ENCODE assay signal across 9 mouse cellular contexts in the genomic region with DNA sequence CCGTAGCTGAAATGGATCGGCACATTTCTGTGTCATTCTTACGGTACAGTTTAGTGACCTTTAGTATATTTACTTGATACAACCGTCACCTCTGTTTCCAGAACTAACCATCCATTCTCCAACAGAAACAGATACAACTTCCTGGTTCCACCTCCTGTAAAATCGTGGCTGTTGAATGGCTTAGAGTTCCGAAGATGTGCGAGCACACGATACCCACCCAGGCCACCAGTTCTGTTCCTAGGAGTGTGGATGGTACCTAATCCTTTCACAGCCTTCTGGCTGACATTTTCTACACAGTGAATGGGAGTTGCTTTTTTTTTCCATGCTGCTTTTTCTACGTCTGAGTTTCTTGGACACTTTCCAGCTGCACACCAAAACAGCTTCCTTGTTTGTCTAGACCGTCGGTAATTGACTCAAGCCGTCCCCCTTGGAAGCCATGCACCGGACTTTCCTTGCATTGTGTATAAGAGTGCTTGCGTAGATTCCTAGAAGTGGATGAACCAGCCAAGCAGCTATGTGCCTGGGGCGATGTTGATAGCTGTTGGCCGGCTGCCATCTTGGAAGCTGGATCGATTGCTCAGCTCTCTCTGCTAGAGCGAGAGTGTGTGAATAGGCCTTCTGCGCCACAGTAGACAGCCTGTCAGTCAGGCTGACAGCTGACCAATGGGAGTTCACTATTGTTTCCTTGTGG. TPM values are rescaled to one million over a fixed set of nuclear protein-coding genes. Genes with fewer than 3 reads are reported as not detected.
A peak's percentile ranks its signal among the peaks of the same experiment; 100 is the strongest.
DNase-seq lines count a peak whose midpoint lies in the region; ATAC-seq and TF ChIP-seq lines count a peak whose summit lies in the region.
"Had no signal": no experiment of that assay in that cellular context is flagged by ENCODE, and none has a peak within 500 bp of the region (broad histone marks: within the 10 kb centered on the region; RNA-seq: fewer than 3 reads in every experiment).

No protein-coding gene starts in this region.

- H3ac ChIP-seq in myocyte (ENCODE audit: control insufficient read depth, insufficient read length), result peak overlapping the region; percentile 13

- peaks cover 30% of the 10 kb centered on the region for H3K4me1 ChIP-seq in heart, embryonic 13.5 days
- peaks cover 14% of the 10 kb centered on the region for H3K4me1 ChIP-seq in liver, embryonic 11.5 days (replicated peaks; ENCODE audit: control insufficient read depth, insufficient read depth, low read length)
- peaks cover 16% of the 10 kb centered on the region for H3K4me1 ChIP-seq in stomach, embryonic 14.5 days (ENCODE audit: control insufficient read depth, insufficient read depth, low read length)

- peak overlapping the region; percentile 82 for H3K4me3 ChIP-seq in heart, embryonic 13.5 days
- peak overlapping the region; percentile 58 for H3K4me3 ChIP-seq in liver, embryonic 11.5 days (ENCODE audit: low read depth, low read length)
- H3K4me3 ChIP-seq in myocyte, result peak overlapping the region; percentile 65
- peak overlapping the region; percentile 71 for H3K4me3 ChIP-seq in stomach, embryonic 14.5 days (ENCODE audit: low read depth, low read length)

- DNase-seq in CD4-positive helper T cell, adult 2 months (ENCODE audit: low read depth, low spot score), result peak; percentile 85
- peak; percentile 93 for DNase-seq in brain, adult 2 months (ENCODE audit: low read depth, low spot score)
- DNase-seq in kidney, postnatal 10 days, result peak; percentile 90
- DNase-seq in liver, embryonic 11.5 days (ENCODE audit: low spot score), result no peak

- H3K79me2 ChIP-seq in myocyte (ENCODE audit: control insufficient read depth, insufficient read depth), result peaks cover 16% of the 10 kb centered on the region

- peak; percentile 29 for TF ChIP-seq POLR2A in myocyte (IDR thresholded peaks at IDR 0.05; ENCODE audit: insufficient read length, low read depth)

- peak; percentile 72 for ATAC-seq in erythroid progenitor cell, adult 5-6 weeks (replicated peaks; ENCODE audit: low FRiP score, poor library complexity, severe bottlenecking)
- 0 out of 2 replicates have a peak, but pooled peaks have one; percentile 15 for ATAC-seq in heart, embryonic 13.5 days (ENCODE audit: extremely low read depth, insufficient number of reproducible peaks, low FRiP score, low TSS enrichment)
- no peak for ATAC-seq in liver, embryonic 11.5 days (replicated peaks; ENCODE audit: low FRiP score)
- peak; percentile 66 for ATAC-seq in stomach, embryonic 14.5 days (ENCODE audit: insufficient number of reproducible peaks, insufficient read depth, low FRiP score, low read depth)

- no peaks in the 10 kb centered on the region for H3K27me3 ChIP-seq in heart, embryonic 13.5 days (replicated peaks)
- no peaks in the 10 kb centered on the region for H3K27me3 ChIP-seq in liver, embryonic 11.5 days (replicated peaks; ENCODE audit: control insufficient read depth, insufficient read depth, low read length)
- H3K27me3 ChIP-seq in myocyte (ENCODE audit: control insufficient read depth, insufficient read depth, insufficient read length), result no peaks in the 10 kb centered on the region
- H3K27me3 ChIP-seq in stomach, embryonic 14.5 days (ENCODE audit: control insufficient read depth, insufficient read depth, low read length), result no peaks in the 10 kb centered on the region

- peak overlapping the region; percentile 92 for H3K9ac ChIP-seq in heart, embryonic 13.5 days
- peak overlapping the region; percentile 76 for H3K9ac ChIP-seq in liver, embryonic 11.5 days (ENCODE audit: low read depth, low read length)
- peak overlapping the region; percentile 68 for H3K9ac ChIP-seq in stomach, embryonic 14.5 days (replicated peaks; ENCODE audit: low read depth, low read length)

- H3K4me2 ChIP-seq in heart, embryonic 13.5 days, result peak overlapping the region; percentile 100
- H3K4me2 ChIP-seq in liver, embryonic 11.5 days, result peak overlapping the region; percentile 90
- H3K4me2 ChIP-seq in myocyte (ENCODE audit: low read depth), result peak overlapping the region; percentile 84
- peak overlapping the region; percentile 70 for H3K4me2 ChIP-seq in stomach, embryonic 14.5 days (replicated peaks; ENCODE audit: low read depth, low read length)

- 9% methylated on average over 19 of the region's 19 CpGs for WGBS in heart, embryonic 13.5 days
- 32% methylated on average over 19 of the region's 19 CpGs for WGBS in liver, embryonic 11.5 days
- WGBS in stomach, embryonic 14.5 days, result 6% methylated on average over 19 of the region's 19 CpGs

- H3K9me3 ChIP-seq in heart, embryonic 13.5 days, result no peaks in the 10 kb centered on the region
- H3K9me3 ChIP-seq in liver, embryonic 11.5 days (ENCODE audit: control insufficient read depth, low read length), result no peaks in the 10 kb centered on the region
- no peaks in the 10 kb centered on the region for H3K9me3 ChIP-seq in stomach, embryonic 14.5 days (ENCODE audit: control insufficient read depth, low read depth, low read length)

- H3K36me3 ChIP-seq in heart, embryonic 13.5 days, result peaks cover 7% of the 10 kb centered on the region
- H3K36me3 ChIP-seq in liver, embryonic 11.5 days (ENCODE audit: control insufficient read depth, insufficient read depth, low read length), result 0 out of 2 replicates have a peak, but pooled peaks cover 3% of the 10 kb centered on the region
- H3K36me3 ChIP-seq in myocyte (ENCODE audit: control insufficient read depth, insufficient read depth), result no peaks in the 10 kb centered on the region
- no peaks in the 10 kb centered on the region; the same call in 1 of the 2 replicates for H3K36me3 ChIP-seq in stomach, embryonic 14.5 days (ENCODE audit: control insufficient read depth, insufficient read depth, low read length)

- peak overlapping the region; percentile 99 for H3K27ac ChIP-seq in heart, embryonic 13.5 days (replicated peaks)
- H3K27ac ChIP-seq in liver, embryonic 11.5 days (ENCODE audit: low read depth, low read length), result peak overlapping the region; percentile 85
- H3K27ac ChIP-seq in stomach, embryonic 14.5 days (ENCODE audit: low read length), result peak overlapping the region; percentile 96

TF ChIP-seq in myocyte, 11 proteins besides CTCF, POLR2A, EP300 and RAD21 (continues in another document):
- no peak for TF ChIP-seq USF1 (IDR thresholded peaks at IDR 0.05; ENCODE audit: low read depth)
- TF ChIP-seq TCF3 (IDR thresholded peaks at IDR 0.05; ENCODE audit: insufficient read length, low read depth), result no peak
- TF ChIP-seq REST (IDR thresholded peaks at IDR 0.05; ENCODE audit: insufficient read depth, insufficient read length), result no peak
- TF ChIP-seq MAX (IDR thresholded peaks at IDR 0.05; ENCODE audit: low read depth), result no peak
- TF ChIP-seq SRF (IDR thresholded peaks at IDR 0.05; ENCODE audit: control insufficient read depth, insufficient read length, low read depth), result no peak
- no peak for TF ChIP-seq MYOG (IDR thresholded peaks at IDR 0.05; ENCODE audit: control insufficient read depth in 1 of 3, insufficient read depth in 1 of 3, insufficient read length in 2 of 3, low read depth in 2 of 3)
- no peak for TF ChIP-seq CEBPB (IDR thresholded peaks at IDR 0.05; ENCODE audit: insufficient read depth, poor library complexity, severe bottlenecking)
- TF ChIP-seq MYOD1 (IDR thresholded peaks at IDR 0.05; ENCODE audit: control insufficient read depth in 1 of 3, insufficient read length in 2 of 3, low read depth in 2 of 3), result no peak
- no peak for TF ChIP-seq E2F4 (IDR thresholded peaks at IDR 0.05; ENCODE audit: insufficient read depth)
- TF ChIP-seq POLR2AphosphoS2 (IDR thresholded peaks at IDR 0.05; ENCODE audit: insufficient read length, low read depth), result no peak

RNA-seq across cellular contexts. Expression of a gene that starts 1.0 kb away (rescaled TPM):
- not detected in 2 replicates for total RNA-seq in erythroid progenitor cell, adult 5-6 weeks (2015; ENCODE audit: low replicate concordance)
- total RNA-seq in erythroid progenitor cell, adult 5-6 weeks (2017; ENCODE audit: low replicate concordance), result 1.8 and 2.1 TPM in 2 replicates
- polyA plus RNA-seq in heart, embryonic 13.5 days (2015; fragmentation: Nextera tagmentation; extraction: Ambion mirVana), result 19.7 and 21.8 TPM in 2 replicates
- 36.5 and 40.6 TPM in 2 replicates for polyA plus RNA-seq in liver, embryonic 11.5 days (2014; fragmentation: Nextera tagmentation; extraction: Ambion mirVana)
- 85.3 TPM for polyA plus RNA-seq in myocyte (2012; fragmentation: generic; extraction: Trizol)
- polyA plus RNA-seq in stomach, embryonic 14.5 days (2014; fragmentation: Nextera tagmentation; extraction: Ambion mirVana), result 38.3 and 42.1 TPM in 2 replicates

RNA-seq across cellular contexts. Expression of a gene that starts 11.5 kb away (rescaled TPM):
- total RNA-seq in erythroid progenitor cell, adult 5-6 weeks (2015; ENCODE audit: low replicate concordance), result 73.9 and 89.3 TPM in 2 replicates
- 35.7 TPM in 2 replicates for total RNA-seq in erythroid progenitor cell, adult 5-6 weeks (2017; ENCODE audit: low replicate concordance)
- 170 and 202 TPM in 2 replicates for polyA plus RNA-seq in heart, embryonic 13.5 days (2015; fragmentation: Nextera tagmentation; extraction: Ambion mirVana)
- polyA plus RNA-seq in liver, embryonic 11.5 days (2014; fragmentation: Nextera tagmentation; extraction: Ambion mirVana), result 201 and 215 TPM in 2 replicates
- polyA plus RNA-seq in myocyte (2012; fragmentation: generic; extraction: Trizol), result not detected
- 202 and 217 TPM in 2 replicates for polyA plus RNA-seq in stomach, embryonic 14.5 days (2014; fragmentation: Nextera tagmentation; extraction: Ambion mirVana)

RNA-seq across cellular contexts. Expression of a gene that starts 16.3 kb away (rescaled TPM):
- not detected in 2 replicates for total RNA-seq in erythroid progenitor cell, adult 5-6 weeks (2015; ENCODE audit: low replicate concordance)
- total RNA-seq in erythroid progenitor cell, adult 5-6 weeks (2017; ENCODE audit: low replicate concordance), result not detected in 2 replicates
- 2.4 and 3.1 TPM in 2 replicates for polyA plus RNA-seq in heart, embryonic 13.5 days (2015; fragmentation: Nextera tagmentation; extraction: Ambion mirVana)
- polyA plus RNA-seq in liver, embryonic 11.5 days (2014; fragmentation: Nextera tagmentation; extraction: Ambion mirVana), result 0.23 and 0.29 TPM in 2 replicates
- 1.3 TPM for polyA plus RNA-seq in myocyte (2012; fragmentation: generic; extraction: Trizol)
- polyA plus RNA-seq in stomach, embryonic 14.5 days (2014; fragmentation: Nextera tagmentation; extraction: Ambion mirVana), result 0.39 and 0.46 TPM in 2 replicates

RNA-seq across cellular contexts. Expression of a gene that starts 22.4 kb away (rescaled TPM):
- total RNA-seq in erythroid progenitor cell, adult 5-6 weeks (2015; ENCODE audit: low replicate concordance), result not detected in 2 replicates
- total RNA-seq in erythroid progenitor cell, adult 5-6 weeks (2017; ENCODE audit: low replicate concordance), result not detected in 2 replicates
- not detected in 2 replicates for polyA plus RNA-seq in heart, embryonic 13.5 days (2015; fragmentation: Nextera tagmentation; extraction: Ambion mirVana)
- not detected in 2 replicates for polyA plus RNA-seq in liver, embryonic 11.5 days (2014; fragmentation: Nextera tagmentation; extraction: Ambion mirVana)
- polyA plus RNA-seq in myocyte (2012; fragmentation: generic; extraction: Trizol), result not detected
- 0.36 TPM in 1 of 2 replicates, not detected in the other for polyA plus RNA-seq in stomach, embryonic 14.5 days (2014; fragmentation: Nextera tagmentation; extraction: Ambion mirVana)
- total RNA-seq: gastrocnemius, postnatal 4 days had no signal

RNA-seq across cellular contexts. Expression of a gene that starts 31.7 kb away (rescaled TPM):
- 15.5 and 20.9 TPM in 2 replicates for total RNA-seq in erythroid progenitor cell, adult 5-6 weeks (2015; ENCODE audit: low replicate concordance)
- 6.8 and 12.5 TPM in 2 replicates for total RNA-seq in erythroid progenitor cell, adult 5-6 weeks (2017; ENCODE audit: low replicate concordance)
- polyA plus RNA-seq in heart, embryonic 13.5 days (2015; fragmentation: Nextera tagmentation; extraction: Ambion mirVana), result 33.2 and 42.0 TPM in 2 replicates
- polyA plus RNA-seq in liver, embryonic 11.5 days (2014; fragmentation: Nextera tagmentation; extraction: Ambion mirVana), result 24.7 and 26.8 TPM in 2 replicates
- 36.3 TPM for polyA plus RNA-seq in myocyte (2012; fragmentation: generic; extraction: Trizol)
- 31.5 and 34.3 TPM in 2 replicates for polyA plus RNA-seq in stomach, embryonic 14.5 days (2014; fragmentation: Nextera tagmentation; extraction: Ambion mirVana)

Comparison
In these comparisons a context has a peak if more than half of its experiments do, and no peak if none do; other contexts are left out.
1. RNA of a gene that starts 11.5 kb away (polyA plus RNA-seq): 201 to 215 TPM in liver, embryonic 11.5 days, 202 to 217 TPM in stomach, embryonic 14.5 days and 170 to 202 TPM in heart, embryonic 13.5 days; not detected in myocyte (single experiment); every median in the first group is over 100 times any median in the second.
2. Peak in every context shown above with its lines, with median percentiles within 50 percentile points of each other: H3K27ac ChIP-seq, H3K4me2 ChIP-seq, H3K4me3 ChIP-seq and H3K9ac ChIP-seq.